Mouse (Mus musculus) MEL-GATA-1-ER (cell line): ENCODE measurements around the gene Siae.

Experiments used
- DNase-seq: peaks from one replicate; pipeline ENCODE4 v3.0.0-alpha.2; 2012; ENCODE audit warnings: low read depth; ENCODE audit errors: extremely low read depth

The Siae gene

GRCm38 (mm10) chr9:37554838-37555748 is at the start of gene Siae:
TSS of gene Siae (plus strand) at chr9:37555698.
- no peak for DNase-seq

- no peak for DNase-seq
Observed at GRCm38 (mm10) chr9:37506023-37506422, 49.5 kb upstream of the Siae start.

- DNase-seq, result no peak
Observed at GRCm38 (mm10) chr9:37512097-37512496, 43.4 kb upstream of the Siae start.

- no peak for DNase-seq
Observed at GRCm38 (mm10) chr9:37514456-37514855, 41.0 kb upstream of the Siae start.

GRCm38 (mm10) chr9:37517467-37517866 is 38.0 kb upstream of the Siae start:
- DNase-seq, result peak; percentile 84

- no peak for DNase-seq
Observed at GRCm38 (mm10) chr9:37518991-37519390, 36.5 kb upstream of the Siae start.

GRCm38 (mm10) chr9:37519995-37520394 is 35.5 kb upstream of the Siae start:
- DNase-seq, result no peak

- no peak for DNase-seq
Observed at GRCm38 (mm10) chr9:37525461-37525860, 30.0 kb upstream of the Siae start.

- no peak for DNase-seq
Observed at GRCm38 (mm10) chr9:37526443-37527395, 28.8 kb upstream of the Siae start.

- DNase-seq, result no peak
Observed at GRCm38 (mm10) chr9:37527396-37528224, 27.9 kb upstream of the Siae start, which contains the start of gene Esam. TSS of gene Esam (plus strand) at chr9:37528078.

GRCm38 (mm10) chr9:37528225-37528970 is 27.1 kb upstream of the Siae start:
- no peak for DNase-seq

- DNase-seq, result peak; percentile 63
Observed at GRCm38 (mm10) chr9:37530031-37530887, 25.2 kb upstream of the Siae start.

GRCm38 (mm10) chr9:37530888-37531705 is 24.4 kb upstream of the Siae start:
- no peak for DNase-seq

GRCm38 (mm10) chr9:37536851-37537250 is 18.6 kb upstream of the Siae start:
- no peak for DNase-seq

- no peak for DNase-seq
Observed at GRCm38 (mm10) chr9:37537658-37538250, 17.7 kb upstream of the Siae start.

GRCm38 (mm10) chr9:37539170-37540025 is 16.1 kb upstream of the Siae start, which contains the start of gene Vsig2:
TSS of gene Vsig2 (plus strand) at chr9:37539255.
- DNase-seq, result no peak

- DNase-seq, result no peak
Observed at GRCm38 (mm10) chr9:37540226-37540625, 15.3 kb upstream of the Siae start.
